Mouse (Mus musculus) forebrain, embryonic 16.5 days (tissue): ENCODE measurements around the gene Ptpre. TPM values are rescaled to one million over a fixed set of nuclear protein-coding genes. Genes with fewer than 3 reads are reported as not detected.

Experiments
- ATAC-seq: fragments of 200-750 bp; cut with Nextera tagmentation; 2 replicates; pipeline ENCODE4 v1.8.0; 2017; ENCODE audit warnings: mild to moderate bottlenecking, moderate library complexity
- H3K27ac ChIP-seq: fragments of 300-500 bp; sonication (generic); 2 replicates; pipeline ENCODE4 v1.5.1; 2014; ENCODE audit warnings: low read length, control low read depth
- H3K27me3 ChIP-seq: fragments of 300-500 bp; sonication (generic); replicated peaks from 2 replicates; pipeline ENCODE4 v1.6.1; 2014; ENCODE audit warnings: low read length; ENCODE audit not compliant: control insufficient read depth, insufficient read depth
- H3K36me3 ChIP-seq: fragments of 300-500 bp; sonication (generic); 2 replicates; pipeline ENCODE4 v1.6.1; 2014; ENCODE audit not compliant: control insufficient read depth, insufficient read depth
- H3K4me1 ChIP-seq: fragments of 300-500 bp; sonication (generic); replicated peaks from 2 replicates; pipeline ENCODE4 v1.6.1; 2014; ENCODE audit warnings: low read length; ENCODE audit not compliant: control insufficient read depth, insufficient read depth
- H3K4me2 ChIP-seq: fragments of 300-500 bp; sonication (generic); 2 replicates; pipeline ENCODE4 v1.6.1; 2014; ENCODE audit warnings: mild to moderate bottlenecking, low read length, control low read depth
- H3K4me3 ChIP-seq: fragments of 300-500 bp; sonication (generic); replicated peaks from 2 replicates; pipeline ENCODE4 v1.5.1; 2014; ENCODE audit warnings: mild to moderate bottlenecking, low read length, control low read depth
- H3K9ac ChIP-seq: fragments of 300-500 bp; sonication (generic); replicated peaks from 2 replicates; pipeline ENCODE4 v1.6.1; 2014; ENCODE audit warnings: low read depth, low read length, control low read depth
- H3K9me3 ChIP-seq: fragments of 300-500 bp; sonication (generic); 2 replicates; pipeline ENCODE4 v1.6.1; 2016; ENCODE audit warnings: low read length; ENCODE audit not compliant: control insufficient read depth
- WGBS: fragments of 180-500 bp; shearing (Covaris S2); extraction: QIAGEN DNeasy Blood & Tissue Kit; methylation state at CpG from one replicate; pipeline ENCODE4 v1.1.7; 2014; 5-methylcytosine and 5-hydroxymethylcytosine counted together
- polyA plus RNA-seq: library from polyadenylated mRNA; unstranded; fragments of >200 nt; fragmentation: Nextera tagmentation; extraction: Ambion mirVana; gene quantifications from 2 replicates; pipeline ENCODE4 v1.2.1, GENCODE M21; 2015

Gene Ptpre
- polyA plus RNA-seq, 1 experiment from 2014 or later = 4.5 TPM

DNA sequence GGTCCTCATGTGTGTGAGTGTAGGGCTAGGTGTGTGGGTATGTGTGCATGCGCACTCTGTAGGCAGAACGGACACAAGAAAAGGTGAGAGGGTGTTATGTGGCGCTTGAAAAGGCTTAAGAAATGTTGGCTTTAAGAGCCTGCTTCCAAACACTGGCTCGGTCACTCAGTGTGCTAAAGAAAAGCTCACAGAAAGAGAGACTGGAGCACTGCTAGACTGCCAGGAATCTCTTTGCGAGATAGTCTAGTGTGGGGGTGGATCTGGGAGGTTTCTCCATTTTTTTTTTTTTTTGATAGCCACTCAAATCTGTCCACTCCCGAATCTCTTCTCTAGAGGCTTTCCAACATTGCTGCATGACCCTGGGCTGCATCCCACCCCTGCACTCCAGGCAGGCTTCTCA lies 84.4 kb downstream of the Ptpre start:
- Histone ChIP-seq H3K9me3 (no peaks in the 10 kb centered on the region), H3K27ac (no peak overlapping the region), H3K9ac (no peak overlapping the region), H3K4me2 (no peak overlapping the region), H3K4me3 (no peak overlapping the region), H3K4me1 (peaks cover 6% of the 10 kb centered on the region; the same call in 1 of the 2 replicates), H3K36me3 (no peaks in the 10 kb centered on the region), H3K27me3 (no peaks in the 10 kb centered on the region)
- 64% methylated on average over 6 of the region's 6 CpGs for WGBS
- no peak for ATAC-seq

GRCm38 (mm10) chr7:135622241-135622640 lies 85.0 kb downstream of the Ptpre start:
- no peak for ATAC-seq
- Histone ChIP-seq H3K27me3 (no peaks in the 10 kb centered on the region), H3K9me3 (no peaks in the 10 kb centered on the region), H3K4me3 (no peak overlapping the region), H3K27ac (no peak overlapping the region), H3K4me2 (no peak overlapping the region), H3K4me1 (peaks cover 6% of the 10 kb centered on the region; the same call in 1 of the 2 replicates), H3K36me3 (no peaks in the 10 kb centered on the region), H3K9ac (no peak overlapping the region)

GRCm38 (mm10) chr7:135624854-135625253 lies 87.6 kb downstream of the Ptpre start:
- H3K4me2 ChIP-seq = no peak overlapping the region
- WGBS = 75% methylated on average over 3 of the region's 3 CpGs
- H3K9ac ChIP-seq = no peak overlapping the region
- H3K27ac ChIP-seq = no peak overlapping the region
- H3K9me3 ChIP-seq = no peaks in the 10 kb centered on the region
- no peaks in the 10 kb centered on the region for H3K36me3 ChIP-seq
- no peak overlapping the region for H3K4me3 ChIP-seq
- H3K27me3 ChIP-seq = no peaks in the 10 kb centered on the region; the same call in 1 of the 2 replicates
- H3K4me1 ChIP-seq = 0 out of 2 replicates have a peak, but pooled peaks cover 3% of the 10 kb centered on the region
- ATAC-seq = no peak

DNA sequence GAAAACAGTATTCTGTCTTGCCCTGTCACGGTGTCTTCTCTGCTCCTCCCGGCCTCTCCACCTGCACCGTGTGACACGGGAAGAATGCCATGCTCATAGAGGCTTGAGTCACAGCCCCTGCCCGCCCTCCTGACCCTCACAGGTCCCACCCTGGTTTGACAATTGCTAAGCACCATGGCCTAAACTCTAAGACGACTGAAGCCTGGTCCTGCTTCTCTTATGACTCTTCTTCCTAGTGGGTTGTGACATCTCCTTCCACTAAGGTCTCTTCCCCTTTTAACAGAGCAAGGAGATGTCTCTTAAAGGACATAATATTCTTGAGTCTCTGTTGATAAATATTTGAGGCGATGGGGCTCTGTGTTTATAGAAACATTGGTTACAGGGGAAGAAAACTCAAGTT lies 91.1 kb downstream of the Ptpre start:
- Histone ChIP-seq H3K9me3 (no peaks in the 10 kb centered on the region), H3K27me3 (no peaks in the 10 kb centered on the region; the same call in 1 of the 2 replicates), H3K36me3 (no peaks in the 10 kb centered on the region), H3K4me2 (no peak overlapping the region), H3K27ac (no peak overlapping the region), H3K9ac (no peak overlapping the region), H3K4me1 (0 out of 2 replicates have a peak, but pooled peaks cover 3% of the 10 kb centered on the region), H3K4me3 (no peak overlapping the region)
- ATAC-seq = no peak
- WGBS = 85% methylated on average over 7 of the region's 7 CpGs

DNA sequence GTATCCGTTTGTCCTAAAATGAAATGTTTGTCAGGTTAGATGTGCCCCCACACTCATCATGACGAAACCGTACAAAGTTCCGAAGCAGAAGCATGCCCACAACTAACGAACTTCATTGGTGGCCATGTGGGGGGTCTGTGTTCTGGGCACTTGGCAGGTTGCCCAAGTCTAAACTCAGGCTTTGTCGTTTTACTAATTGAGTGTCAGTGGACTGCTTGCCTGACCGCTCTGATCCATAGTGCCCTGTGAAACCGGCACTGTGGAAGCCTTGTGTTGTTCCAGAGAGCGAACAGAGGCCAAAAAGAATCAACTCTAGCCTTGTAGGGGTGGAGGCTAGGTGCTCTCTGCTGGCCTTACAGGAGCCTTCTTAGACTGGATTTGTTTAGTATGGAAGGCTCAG lies 91.7 kb downstream of the Ptpre start:
- 0 out of 2 replicates have a peak, but pooled peaks cover 3% of the 10 kb centered on the region for H3K4me1 ChIP-seq
- WGBS = 14% methylated on average over 9 of the region's 9 CpGs
- H3K9me3 ChIP-seq = no peaks in the 10 kb centered on the region
- H3K27me3 ChIP-seq = no peaks in the 10 kb centered on the region; the same call in 1 of the 2 replicates
- H3K9ac ChIP-seq = no peak overlapping the region
- ATAC-seq = no peak
- H3K36me3 ChIP-seq = no peaks in the 10 kb centered on the region
- H3K4me3 ChIP-seq = no peak overlapping the region
- no peak overlapping the region for H3K4me2 ChIP-seq
- H3K27ac ChIP-seq = no peak overlapping the region

DNA sequence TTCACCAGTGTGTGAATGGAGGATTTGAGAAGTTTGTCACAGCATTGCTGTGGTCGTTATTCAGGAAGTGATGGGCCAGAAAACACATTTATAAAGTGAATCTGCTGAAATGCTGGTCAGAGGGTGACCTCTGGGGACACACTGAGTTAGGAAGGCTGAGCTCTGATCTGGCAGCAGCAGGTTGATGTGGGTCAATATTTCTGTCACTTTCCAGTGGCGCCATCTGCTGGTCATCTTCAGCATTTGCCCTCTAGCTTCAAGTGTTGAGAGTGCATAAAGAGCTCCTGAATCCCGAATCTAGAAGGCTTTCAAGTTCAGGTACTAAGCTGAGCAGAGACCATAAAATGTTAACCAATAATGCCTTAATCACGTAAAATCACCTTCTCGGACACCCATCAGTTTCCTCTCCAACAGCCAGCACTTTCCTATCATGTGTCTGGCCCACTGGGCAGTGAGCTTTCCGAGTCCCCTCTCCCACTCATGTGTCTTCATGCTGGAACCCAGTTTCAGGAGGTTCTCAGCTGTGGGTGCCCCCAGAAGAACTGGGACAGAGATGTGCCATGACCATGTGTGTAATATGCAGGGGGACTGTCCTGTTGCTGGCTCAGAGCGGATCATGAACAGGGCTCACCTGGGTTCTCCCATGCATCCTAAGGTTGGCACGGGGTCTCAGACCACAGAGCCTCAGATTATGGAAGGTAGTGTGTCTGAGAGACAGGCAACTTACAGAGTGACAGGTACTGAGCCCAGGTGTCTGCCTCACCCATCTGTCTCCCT lies 94.7 kb downstream of the Ptpre start:
- ATAC-seq = no peak
- WGBS = 50% methylated on average over 8 of the region's 8 CpGs
- H3K27me3 ChIP-seq = no peaks in the 10 kb centered on the region; the same call in 1 of the 2 replicates

DNA sequence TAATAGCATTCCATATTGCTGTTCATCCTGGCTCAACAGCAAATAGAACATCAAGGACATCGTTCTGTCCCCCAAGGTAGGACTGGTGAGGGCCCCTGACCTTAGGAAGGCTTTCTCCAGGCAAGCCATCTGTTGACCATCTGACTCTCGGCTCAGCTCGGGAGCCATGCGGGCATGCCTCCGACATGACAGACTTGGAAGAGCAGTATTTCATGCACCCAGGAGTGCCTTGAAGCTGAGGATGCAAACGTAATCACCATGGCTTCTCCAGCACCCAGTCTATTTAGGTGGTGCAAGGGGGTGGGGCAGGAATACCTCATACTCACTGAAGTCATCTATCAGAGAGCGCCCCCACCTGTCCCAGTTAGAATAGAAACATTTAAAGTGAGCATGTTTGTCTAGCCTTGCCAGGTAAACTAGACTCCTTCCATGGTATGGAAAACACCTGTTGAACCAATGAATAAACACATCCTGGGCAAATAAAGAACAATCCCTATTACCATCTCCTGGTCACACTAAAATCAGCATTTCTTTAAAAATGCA lies 95.5 kb downstream of the Ptpre start:
- Histone ChIP-seq H3K9me3 (no peaks in the 10 kb centered on the region), H3K36me3 (no peaks in the 10 kb centered on the region), H3K27ac (no peak overlapping the region), H3K4me1 (peaks cover 12% of the 10 kb centered on the region), H3K4me3 (no peak overlapping the region), H3K4me2 (no peak overlapping the region), H3K9ac (no peak overlapping the region), H3K27me3 (no peaks in the 10 kb centered on the region; the same call in 1 of the 2 replicates)
- ATAC-seq = no peak
- 81% methylated on average over 7 of the region's 7 CpGs for WGBS

More for the DNA sequence above, 94.7 kb downstream of the Ptpre start:
- Histone ChIP-seq H3K4me3 (no peak overlapping the region), H3K27ac (no peak overlapping the region), H3K4me2 (no peak overlapping the region), H3K9ac (no peak overlapping the region), H3K4me1 (peaks cover 12% of the 10 kb centered on the region), H3K36me3 (no peaks in the 10 kb centered on the region), H3K9me3 (no peaks in the 10 kb centered on the region)

DNA sequence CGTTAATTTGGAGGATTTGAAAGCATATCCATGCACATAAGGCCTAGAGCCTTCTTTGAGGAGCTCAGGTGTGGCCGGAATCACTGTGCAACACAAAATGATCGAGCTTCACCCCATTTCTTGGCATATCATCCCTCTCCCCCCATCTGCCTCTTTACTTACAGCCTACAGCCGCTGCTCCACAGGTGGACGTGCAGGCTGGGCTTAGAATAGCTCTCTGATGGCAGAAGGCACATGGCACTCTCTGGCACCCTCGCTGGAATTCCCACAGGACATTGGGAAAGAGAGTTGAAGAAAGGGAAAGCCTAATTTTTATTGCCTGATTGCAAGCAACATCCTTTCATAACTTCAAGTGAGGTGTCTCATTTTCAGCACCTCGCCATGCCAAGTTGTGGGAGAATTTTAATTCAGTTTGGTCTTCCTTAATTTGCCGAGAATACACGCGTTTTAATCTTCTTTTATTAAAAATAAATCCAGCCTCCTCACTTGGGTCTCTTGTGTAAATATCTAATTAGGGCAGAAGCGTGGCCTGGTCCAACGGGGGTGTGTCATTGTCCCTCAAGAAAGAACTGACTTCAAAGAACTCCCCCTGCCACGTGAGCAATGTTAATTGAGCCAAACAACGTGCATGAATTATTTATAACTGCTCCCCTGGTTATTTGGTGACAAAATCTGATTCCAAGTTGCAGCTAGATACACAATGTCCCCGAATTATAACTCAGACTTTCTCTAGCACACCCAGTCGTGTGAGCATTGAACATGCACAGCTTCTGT lies 97.8 kb downstream of the Ptpre start:
- Histone ChIP-seq H3K4me1 (peaks cover 13% of the 10 kb centered on the region), H3K9me3 (no peaks in the 10 kb centered on the region), H3K27me3 (no peaks in the 10 kb centered on the region), H3K9ac (no peak overlapping the region), H3K27ac (no peak overlapping the region), H3K4me3 (no peak overlapping the region), H3K36me3 (no peaks in the 10 kb centered on the region), H3K4me2 (no peak overlapping the region)
- ATAC-seq = 0 out of 2 replicates have a peak, but pooled peaks have one; percentile 43
- WGBS = 23% methylated on average over 16 of the region's 16 CpGs

GRCm38 (mm10) chr7:135637406-135637980 lies 100.2 kb downstream of the Ptpre start:
- Histone ChIP-seq H3K4me1 (peaks cover 27% of the 10 kb centered on the region), H3K27me3 (no peaks in the 10 kb centered on the region), H3K27ac (no peak overlapping the region), H3K9me3 (no peaks in the 10 kb centered on the region), H3K36me3 (no peaks in the 10 kb centered on the region), H3K9ac (no peak overlapping the region), H3K4me2 (no peak overlapping the region), H3K4me3 (no peak overlapping the region)
- 60% methylated on average over 13 of the region's 13 CpGs for WGBS
- ATAC-seq = no peak
